Mouse (Mus musculus) spleen, adult 2 months (tissue): ENCODE measurements at regions not wholly inside any gene's neighbourhood (a gene's known extent, or its start where the extent isn't known, plus 50 kb on each side); places are given as distances from the start of the nearest gene placed in this dataset.

ENCODE experiments used
- CTCF ChIP-seq: fragments of 200-500 bp; IDR thresholded peaks from 2 replicates; pipeline ENCODE4 v1.5.1; 2011; ENCODE audit warnings: mild to moderate bottlenecking, inconsistent platforms; ENCODE audit not compliant: insufficient read depth, insufficient read length, insufficient replicate concordance; ENCODE audit errors: extremely low read depth
- POLR2A ChIP-seq: fragments of 200-500 bp; IDR thresholded peaks from 2 replicates; pipeline ENCODE4 v1.6.1; 2011; ENCODE audit warnings: low read depth, low read length, inconsistent platforms

DNA sequence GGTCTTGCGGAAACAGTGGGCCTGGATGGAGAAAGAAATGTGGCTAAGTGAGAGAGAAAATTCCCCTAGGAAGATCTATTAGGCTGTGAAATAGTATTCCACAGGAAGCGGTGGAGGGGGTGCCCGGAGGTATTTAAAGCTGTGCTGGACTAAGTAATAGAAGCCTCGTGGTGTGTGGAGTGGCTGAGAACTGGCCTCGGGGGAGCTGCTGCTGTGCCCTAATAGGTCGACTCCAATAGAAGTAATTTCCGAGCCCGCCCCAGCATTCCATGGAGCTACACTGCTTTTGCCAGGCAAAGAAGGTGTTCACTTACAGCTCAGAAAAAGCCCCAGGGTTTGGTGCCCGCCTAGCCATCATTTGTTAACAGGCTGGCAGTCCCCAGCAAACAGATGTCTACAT, 317.1 kb upstream of the Zmiz1 start:
- no peak for TF ChIP-seq CTCF
- TF ChIP-seq POLR2A = no peak
